Mouse (Mus musculus): Measurements from ENCODE around the gene Ccl1.

Gene Ccl1

GRCm38 (mm10) chr11:82205221-82205620 is 100.3 kb downstream of the Ccl1 start:
- no peak for DNase-seq (ENCODE audit: low spot score)

DNA sequence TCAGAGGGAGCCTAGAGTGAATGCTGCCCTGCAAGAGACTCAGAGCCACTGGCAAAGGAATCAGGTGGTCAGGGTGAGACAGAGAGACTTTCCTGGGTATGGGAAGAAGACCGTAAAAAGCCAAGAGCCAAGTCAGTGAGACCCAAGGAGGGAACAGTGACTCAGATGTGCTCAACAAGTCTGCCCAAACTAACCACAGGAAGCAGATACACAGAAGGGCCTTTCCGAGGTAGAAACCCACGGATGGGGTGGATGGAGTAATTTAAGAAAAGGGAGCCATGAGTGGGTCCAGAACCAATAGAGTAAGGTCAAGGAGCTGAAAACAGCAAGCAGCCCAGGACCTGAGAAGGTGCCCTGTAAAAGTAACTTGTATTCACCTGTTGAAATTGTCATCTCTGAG is 101.8 kb downstream of the Ccl1 start:
- no peak for DNase-seq (ENCODE audit: low spot score)

DNA sequence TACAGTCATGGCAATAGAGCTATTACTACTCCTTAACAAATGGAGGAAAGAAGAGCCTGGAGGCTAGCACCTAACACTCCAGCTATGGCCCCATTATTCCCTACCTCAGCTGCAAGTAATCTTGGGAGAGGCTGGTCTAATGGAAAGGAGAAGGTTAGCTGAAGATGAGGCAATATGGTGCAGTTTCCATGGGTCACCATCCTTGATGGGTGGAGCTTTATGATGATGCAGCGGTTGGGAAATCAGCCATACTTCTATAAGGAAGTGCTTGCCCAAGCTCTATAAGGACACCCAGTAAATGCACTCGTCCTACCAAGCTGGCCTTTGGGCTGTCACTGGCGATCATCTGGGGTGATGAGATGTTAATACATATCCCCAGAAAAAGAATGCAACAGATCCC is 107.7 kb downstream of the Ccl1 start:
- no peak for DNase-seq (ENCODE audit: low spot score)

DNA sequence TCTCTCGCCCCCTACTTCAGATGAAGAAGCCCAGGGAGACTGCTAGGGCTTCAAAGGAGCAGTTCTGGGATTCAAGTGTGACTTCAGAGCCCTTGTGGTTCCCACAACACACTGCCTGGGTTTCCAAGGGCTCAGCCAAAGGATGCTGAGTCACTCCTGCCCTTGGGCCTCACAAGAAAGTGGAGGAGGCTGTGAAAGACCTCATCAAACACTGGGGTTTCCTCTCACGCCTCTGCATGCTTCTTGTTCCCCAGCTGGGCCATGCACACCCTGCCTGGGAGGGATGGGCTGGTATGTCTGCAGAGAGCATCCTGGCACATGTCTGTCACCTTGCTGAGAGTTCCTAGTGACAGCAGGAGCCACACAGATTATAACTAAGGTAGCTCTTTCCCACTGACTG is 110.5 kb downstream of the Ccl1 start:
- no peak for DNase-seq (ENCODE audit: low spot score)

- no peak for DNase-seq (ENCODE audit: low spot score)
Measured at GRCm38 (mm10) chr11:82193826-82194225, 111.7 kb downstream of the Ccl1 start.

- no peak for DNase-seq (ENCODE audit: low spot score)
Measured at GRCm38 (mm10) chr11:82189782-82190563, 115.5 kb downstream of the Ccl1 start.

- no peak for DNase-seq (ENCODE audit: low spot score)
Measured at GRCm38 (mm10) chr11:82185684-82186083, 119.8 kb downstream of the Ccl1 start.

DNA sequence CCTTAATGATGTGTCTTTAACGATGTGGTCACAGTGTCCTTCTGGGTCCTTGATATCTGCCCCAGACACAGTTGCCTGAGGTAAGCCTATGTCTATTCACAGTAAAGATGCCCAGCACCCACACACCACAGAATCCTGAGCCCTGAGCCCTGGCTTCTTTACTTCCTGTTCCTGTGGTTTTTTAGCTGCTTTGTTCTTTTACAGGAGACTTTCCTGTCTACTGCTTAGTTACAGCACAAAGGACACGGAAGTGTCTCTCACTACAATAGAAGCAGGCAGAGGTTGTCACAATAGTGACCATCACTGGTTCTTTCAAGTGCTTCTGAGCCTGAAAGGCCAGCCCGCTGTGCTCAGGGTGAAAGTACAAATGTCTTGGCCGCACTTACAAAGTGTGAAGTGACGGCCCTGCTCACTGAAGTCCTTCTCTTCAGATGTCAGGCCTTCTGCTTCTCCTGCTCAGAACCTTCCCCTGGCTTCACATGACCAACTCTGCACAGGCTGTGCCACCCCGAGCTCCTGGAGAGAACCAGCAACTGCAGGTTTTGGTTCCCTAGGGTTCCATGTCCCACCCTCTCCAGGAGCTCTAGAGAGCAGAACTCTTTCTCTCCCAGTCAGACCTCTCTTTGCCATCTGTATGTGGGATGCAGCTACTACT is 122.1 kb downstream of the Ccl1 start:
- DNase-seq (ENCODE audit: low spot score), result no peak

DNA sequence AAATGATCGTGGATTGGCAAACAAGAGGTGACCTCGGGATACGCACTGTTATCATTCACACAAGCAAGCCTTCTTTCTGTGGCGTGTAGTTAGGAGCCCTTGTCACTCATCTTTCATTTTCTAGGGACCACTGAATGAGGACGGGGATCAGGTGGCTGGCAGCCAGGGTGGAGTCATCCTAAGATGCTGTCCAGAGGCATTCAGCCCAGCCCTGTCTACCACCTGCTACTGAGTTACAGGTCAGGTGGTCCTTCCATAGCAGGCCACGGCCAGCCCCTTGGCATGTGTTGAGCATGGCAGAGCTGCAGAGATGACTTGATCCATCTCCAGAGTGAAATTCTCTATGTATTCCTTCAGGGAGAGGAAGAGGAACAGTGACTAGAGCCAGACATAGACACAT is 123.1 kb downstream of the Ccl1 start:
- no peak for DNase-seq (ENCODE audit: low spot score)

DNA sequence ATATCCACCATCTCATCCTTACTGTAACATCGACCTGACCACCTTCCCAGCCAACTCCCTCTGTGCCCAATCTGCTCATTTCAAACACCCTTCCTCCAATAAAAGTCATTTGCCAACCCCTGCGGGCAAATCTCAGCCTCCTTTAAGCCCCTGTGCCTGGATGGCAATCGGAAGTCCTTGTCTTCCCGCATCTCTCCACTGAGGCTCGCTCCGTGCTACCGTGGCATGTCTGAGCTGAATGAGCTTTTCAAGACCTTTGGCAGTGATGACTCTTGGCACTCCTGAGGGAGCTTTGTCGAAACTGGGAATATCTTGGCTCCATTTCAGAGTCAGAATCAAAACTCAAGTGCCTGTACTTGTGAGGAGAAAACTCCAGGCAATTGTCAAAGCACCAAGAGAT is 124.2 kb downstream of the Ccl1 start:
- DNase-seq (ENCODE audit: low spot score), result no peak

DNA sequence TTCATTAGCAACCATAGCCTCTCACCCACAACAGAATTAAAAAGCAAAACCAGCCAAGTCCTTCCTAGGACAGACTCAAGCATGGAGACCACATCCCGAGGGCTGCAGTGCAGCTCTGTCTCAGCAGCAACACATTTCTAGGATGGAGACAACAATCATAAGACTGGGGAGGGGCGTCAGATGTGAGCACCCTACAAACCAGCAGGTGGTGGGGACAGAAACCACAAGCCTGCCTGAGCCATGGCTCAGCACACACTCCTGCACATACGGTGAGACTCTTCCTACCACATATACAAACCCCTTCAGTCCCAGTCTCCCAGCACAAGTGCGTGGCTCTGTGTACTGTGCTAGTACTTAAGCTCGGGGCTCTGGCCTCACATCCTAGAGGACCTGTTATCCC is 127.3 kb downstream of the Ccl1 start:
- no peak for DNase-seq (ENCODE audit: low spot score)

DNA sequence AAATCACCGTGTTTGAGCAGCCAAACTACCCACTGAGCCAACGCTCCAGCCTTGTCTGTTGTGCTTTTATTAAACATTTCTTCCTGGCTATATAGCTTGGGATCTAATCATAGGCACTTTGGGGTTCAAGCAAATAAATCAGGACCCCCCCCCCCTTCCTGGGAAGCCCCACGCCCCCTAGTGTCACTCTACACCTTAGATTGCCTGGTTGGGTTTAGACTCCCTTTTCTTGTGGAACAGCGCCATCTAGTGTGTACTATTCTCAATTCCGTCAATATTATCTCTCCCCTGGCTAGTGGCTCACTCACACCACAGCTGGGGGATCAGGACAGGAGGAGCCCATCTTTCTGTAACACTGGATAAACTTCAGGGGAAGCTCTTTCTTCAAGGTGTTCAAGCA is 127.8 kb downstream of the Ccl1 start:
- peak; percentile 62 for DNase-seq (ENCODE audit: low spot score)

- peak; percentile 75 for DNase-seq (ENCODE audit: low spot score)
Measured at GRCm38 (mm10) chr11:82174794-82175193, 130.7 kb downstream of the Ccl1 start.

DNA sequence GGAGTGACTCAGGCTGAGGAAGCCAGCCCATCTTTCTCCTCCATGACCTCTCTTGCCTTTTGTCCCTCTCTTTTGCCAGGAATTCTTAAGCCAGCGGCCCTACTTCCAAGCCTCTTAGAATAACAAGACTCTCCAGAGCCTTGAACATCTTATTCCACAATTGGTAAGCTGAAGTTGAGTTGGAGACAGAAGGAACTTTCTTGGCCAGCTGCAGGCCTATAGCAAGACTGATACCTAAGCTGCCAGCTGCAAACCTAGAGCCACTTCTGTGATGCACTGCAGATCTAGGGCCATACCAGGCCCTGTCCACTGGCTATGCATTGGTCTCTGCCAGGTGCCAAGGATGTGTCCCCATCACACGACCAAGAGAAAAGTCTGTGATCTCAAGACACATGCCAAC is 132.0 kb downstream of the Ccl1 start:
- no peak for DNase-seq (ENCODE audit: low spot score)

- no peak for DNase-seq (ENCODE audit: low spot score)
Measured at GRCm38 (mm10) chr11:82171316-82172071, 134.0 kb downstream of the Ccl1 start.

DNA sequence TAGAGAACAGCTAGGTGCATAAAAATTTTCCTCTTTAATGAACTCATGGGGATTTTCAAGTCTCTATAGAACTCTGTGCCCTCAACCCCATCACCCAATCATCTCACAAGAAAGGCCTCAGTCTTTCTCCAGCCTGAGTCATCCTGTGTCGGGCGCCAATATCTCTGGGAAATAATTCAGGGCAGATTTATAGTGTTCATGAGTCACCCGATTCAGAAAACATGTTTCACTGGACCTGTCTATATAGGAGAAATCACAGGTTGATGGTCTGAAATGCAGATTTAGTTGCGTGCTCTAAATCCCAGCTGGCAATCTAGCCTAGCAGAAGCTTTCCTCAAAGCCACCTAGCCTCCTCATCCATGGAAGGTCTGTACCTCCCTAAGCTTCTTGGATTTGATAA is 136.0 kb downstream of the Ccl1 start:
- no peak for DNase-seq (ENCODE audit: low spot score)

GRCm38 (mm10) chr11:82168308-82168707 is 137.2 kb downstream of the Ccl1 start:
- DNase-seq (ENCODE audit: low spot score), result no peak

DNA sequence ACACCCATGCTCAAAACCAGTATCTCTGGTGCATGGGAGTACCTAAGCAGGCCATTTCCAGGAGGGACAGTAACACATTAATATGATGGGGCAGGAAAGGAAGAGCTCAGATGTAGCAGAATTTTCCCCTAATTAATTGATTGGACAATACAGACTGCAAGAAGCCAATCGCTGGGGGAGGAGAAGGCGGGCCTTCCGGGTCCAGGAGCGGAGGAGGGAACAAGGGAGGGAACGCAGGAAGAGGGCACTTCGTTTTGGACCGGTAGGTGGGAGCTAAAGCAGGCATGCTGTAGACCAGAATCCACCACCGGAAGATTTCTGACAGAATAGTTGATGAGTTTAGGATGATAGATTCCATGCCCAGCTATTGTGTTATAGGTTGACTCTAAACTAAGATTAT is 142.2 kb downstream of the Ccl1 start:
- DNase-seq (ENCODE audit: low spot score), result no peak

- no peak for DNase-seq (ENCODE audit: low spot score)
Measured at GRCm38 (mm10) chr11:82159126-82159525, 146.4 kb downstream of the Ccl1 start.

GRCm38 (mm10) chr11:82139492-82140094 is 165.9 kb downstream of the Ccl1 start:
- DNase-seq (ENCODE audit: low spot score), result no peak

DNA sequence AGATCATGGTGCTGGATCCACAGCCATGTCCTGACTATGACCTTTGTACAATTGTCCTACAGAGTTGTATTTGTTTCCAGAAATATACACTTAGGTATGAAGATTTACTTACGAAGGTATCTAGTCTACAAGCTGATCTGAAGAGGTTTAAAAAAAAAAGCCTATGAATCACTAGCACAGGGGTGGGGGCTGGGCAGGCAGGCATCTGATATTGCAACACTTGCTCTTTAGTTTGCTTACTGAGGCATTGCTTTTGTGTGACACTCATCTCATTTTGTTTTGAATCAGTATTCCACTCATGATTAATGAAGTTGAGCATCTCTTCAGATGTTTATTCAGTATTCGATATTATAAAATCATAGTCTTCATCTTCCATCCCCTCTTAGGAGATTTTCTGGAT is 169.3 kb downstream of the Ccl1 start:
- no peak for DNase-seq (ENCODE audit: low spot score)

GRCm38 (mm10) chr11:82132977-82133376 is 172.5 kb downstream of the Ccl1 start:
- no peak for DNase-seq (ENCODE audit: low spot score)
